Mouse (Mus musculus) adrenal gland (tissue): ENCODE results near the gene Nhlrc2.
"Not testable (repeated sequence)": the region's sequence is repeated elsewhere in the genome, so short reads cannot be mapped to it uniquely, and the experiment has no call there.

ENCODE experiments used
- intact Hi-C: fragments of 180-260 bp; cut with DNase I; formaldehyde crosslinking; loops from one replicate; pipeline ENCODE4 v1.15.1; 2025
- long read RNA-seq, 2 experiments: library from polyadenylated mRNA; unstranded; transcript quantifications; one replicate each; pipeline ENCODE4 v2.0.0; 2020; ENCODE audit warnings: borderline replicate concordance in 1 of 2; ENCODE audit not compliant: insufficient replicate concordance in 1 of 2

Nhlrc2 gene
- long read RNA-seq, experiment 1, full-length matches to known transcripts, result 4 of 13 reads
- long read RNA-seq, experiment 1, partial matches to known transcripts, result 2 of 13 reads
- long read RNA-seq, experiment 1, other reads (novel, unspliced or antisense), result 7 of 13 reads
- long read RNA-seq, experiment 2, full-length matches to known transcripts, result 1 of 13 reads
- long read RNA-seq, experiment 2, partial matches to known transcripts, result 6 of 13 reads
- long read RNA-seq, experiment 2, other reads (novel, unspliced or antisense), result 6 of 13 reads

- intact Hi-C loops, result no loop called here
Observed at GRCm38 (mm10) chr19:56548230-56549032, at the start of gene Nhlrc2. Gene Nhlrc2, plus strand, starts transcription at chr19:56548261.

- intact Hi-C loops, result not testable (repeated sequence)
Observed at GRCm38 (mm10) chr19:56503069-56503468, 45.0 kb upstream of the Nhlrc2 start.

GRCm38 (mm10) chr19:56503525-56503924 lies 44.5 kb upstream of the Nhlrc2 start:
- intact Hi-C loops, result not testable (repeated sequence)

DNA sequence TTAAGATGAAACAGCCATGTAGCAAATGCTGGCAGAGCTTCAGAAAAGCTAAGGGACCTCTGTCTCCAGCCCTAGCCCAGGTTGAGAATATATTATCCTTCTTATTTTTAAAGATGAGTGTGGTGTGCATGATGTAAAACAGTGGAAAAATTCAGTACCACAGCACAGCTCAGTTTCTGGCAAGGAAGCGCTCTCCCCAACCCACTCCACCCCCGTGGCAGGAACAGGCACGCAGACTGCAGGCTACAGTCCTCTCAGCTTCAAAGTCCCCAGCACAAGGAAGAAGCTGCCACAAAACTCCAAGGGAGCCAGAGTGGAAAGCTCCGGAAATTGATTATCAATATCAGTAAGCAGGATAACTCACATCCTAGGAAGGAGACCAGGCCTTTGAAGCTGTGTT lies 36.9 kb upstream of the Nhlrc2 start:
- intact Hi-C loops, result not testable (repeated sequence)

DNA sequence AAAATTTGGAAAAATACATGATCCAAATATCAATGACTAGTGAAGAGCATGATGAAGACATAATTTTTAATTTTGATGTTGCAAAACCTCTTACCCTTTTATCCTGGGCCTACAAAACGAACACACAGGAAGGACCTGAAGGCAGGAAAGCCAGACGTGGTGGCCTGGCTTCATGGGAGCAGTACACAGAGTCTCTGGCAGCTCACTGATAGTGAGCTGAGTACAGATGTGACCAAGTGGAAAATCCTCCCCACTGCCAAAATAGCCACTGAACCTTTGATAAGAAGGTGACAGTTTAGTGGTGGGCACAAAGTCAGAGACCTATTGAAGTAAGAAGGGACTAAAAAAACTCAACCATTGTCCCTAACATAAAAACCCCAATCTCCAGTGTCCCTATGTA lies 34.5 kb upstream of the Nhlrc2 start:
- intact Hi-C loops, result not testable (repeated sequence)

- intact Hi-C loops, result not testable (repeated sequence)
Observed at GRCm38 (mm10) chr19:56519408-56519807, 28.7 kb upstream of the Nhlrc2 start.

DNA sequence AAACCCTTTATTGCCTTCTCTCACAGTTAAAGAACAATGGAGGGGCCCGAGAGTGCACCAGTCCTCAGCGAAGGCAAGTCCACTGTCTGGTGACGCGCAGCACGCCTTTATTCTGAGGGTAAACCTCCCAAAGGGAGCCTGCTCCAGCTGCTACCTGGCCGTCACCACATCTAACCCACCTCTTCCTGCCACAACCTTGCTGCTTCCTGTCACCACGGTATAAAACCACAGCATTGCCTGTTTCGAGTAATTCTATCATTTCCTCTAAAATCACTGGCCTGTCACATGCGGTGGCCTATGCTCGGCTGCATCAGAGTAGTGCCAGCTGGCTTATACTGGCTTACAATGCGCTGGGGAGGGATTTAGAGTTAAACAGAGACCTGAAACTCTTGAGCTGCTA lies 17.5 kb upstream of the Nhlrc2 start:
- intact Hi-C loops, result not testable (repeated sequence)

GRCm38 (mm10) chr19:56531251-56531650 lies 16.8 kb upstream of the Nhlrc2 start:
- intact Hi-C loops, result no loop called here

GRCm38 (mm10) chr19:56533291-56534071 lies 14.6 kb upstream of the Nhlrc2 start:
- intact Hi-C loops, result no loop called here

DNA sequence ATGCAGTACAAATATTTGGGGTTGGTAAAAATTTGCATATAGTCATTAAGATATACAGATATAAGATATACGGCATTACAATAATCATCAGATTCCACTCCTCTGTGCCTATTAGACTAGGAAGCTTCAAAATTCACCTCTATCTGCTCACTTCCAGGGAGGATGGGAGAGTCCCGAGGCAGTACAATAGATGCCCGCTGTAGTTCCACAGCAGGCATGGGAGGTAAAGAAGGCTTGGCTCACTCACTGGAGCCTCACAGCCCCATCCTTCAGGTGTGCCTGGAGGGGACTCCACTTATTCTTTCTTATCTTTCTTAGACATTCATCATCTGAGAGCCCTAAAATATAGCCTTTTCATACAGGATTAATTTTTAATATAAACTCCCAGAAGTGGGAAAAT lies 13.7 kb upstream of the Nhlrc2 start:
- intact Hi-C loops, result no loop called here

- intact Hi-C loops, result no loop called here
Observed at GRCm38 (mm10) chr19:56535064-56535463, 13.0 kb upstream of the Nhlrc2 start.

GRCm38 (mm10) chr19:56535765-56536164 lies 12.3 kb upstream of the Nhlrc2 start:
- intact Hi-C loops, result no loop called here

GRCm38 (mm10) chr19:56543320-56543719 lies 4.7 kb upstream of the Nhlrc2 start:
- intact Hi-C loops, result no loop called here

GRCm38 (mm10) chr19:56544681-56545388 lies 3.2 kb upstream of the Nhlrc2 start:
- intact Hi-C loops, result no loop called here

DNA sequence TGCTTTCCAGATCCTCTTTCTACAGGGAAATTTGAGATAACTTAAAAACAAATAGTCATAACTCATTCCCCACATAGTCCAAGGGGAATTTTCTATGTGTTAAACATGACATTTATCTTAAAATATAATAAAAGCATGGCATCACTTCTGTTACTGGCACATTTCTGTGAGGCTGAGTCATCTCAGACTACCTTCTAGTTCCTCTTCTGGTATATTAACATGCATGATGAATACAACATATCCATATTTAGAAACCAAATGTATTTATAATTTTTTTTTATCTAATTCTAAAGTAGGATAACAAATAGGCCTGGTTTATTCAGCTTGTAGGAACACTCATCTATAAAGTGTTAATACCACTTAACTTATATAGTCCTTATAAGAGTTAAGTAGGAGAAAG lies 2.0 kb upstream of the Nhlrc2 start:
- intact Hi-C loops, result no loop called here

- intact Hi-C loops, result no loop called here
Observed at GRCm38 (mm10) chr19:56547456-56548229, 418 bp upstream of the Nhlrc2 start, which contains the start of gene Dclre1a. Gene Dclre1a, minus strand, starts transcription at chr19:56548222.

DNA sequence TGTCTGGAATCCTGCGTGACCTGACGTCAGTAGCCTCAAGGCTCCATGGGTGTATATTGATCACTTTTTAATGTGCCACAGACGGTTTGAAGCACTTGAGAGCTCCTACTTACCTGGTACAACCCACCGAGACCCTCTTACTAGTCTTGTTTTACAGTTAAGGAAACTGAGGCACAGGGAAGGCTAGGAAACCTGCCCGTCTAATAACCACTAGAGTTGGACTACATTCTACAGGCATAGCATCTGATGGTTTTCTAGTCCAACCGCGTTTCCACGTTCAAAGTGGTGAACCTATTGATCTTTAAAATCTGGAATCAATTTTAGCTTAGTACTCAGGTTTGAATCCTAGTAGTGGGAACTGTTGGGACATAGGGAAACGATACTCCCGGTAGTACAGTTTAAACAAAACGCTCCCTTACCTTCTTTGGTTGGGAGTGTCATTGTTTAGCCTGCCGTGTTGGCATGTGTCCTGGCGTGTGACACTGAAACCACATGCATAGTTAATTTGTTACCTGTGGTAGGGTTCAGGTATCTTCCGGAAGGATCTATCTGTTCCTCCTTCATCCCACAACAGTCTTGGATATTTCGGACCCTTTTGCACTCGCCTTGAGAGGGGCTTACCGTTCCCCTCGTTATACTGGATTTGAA lies 1.1 kb downstream of the Nhlrc2 start:
- intact Hi-C loops, result no loop called here

DNA sequence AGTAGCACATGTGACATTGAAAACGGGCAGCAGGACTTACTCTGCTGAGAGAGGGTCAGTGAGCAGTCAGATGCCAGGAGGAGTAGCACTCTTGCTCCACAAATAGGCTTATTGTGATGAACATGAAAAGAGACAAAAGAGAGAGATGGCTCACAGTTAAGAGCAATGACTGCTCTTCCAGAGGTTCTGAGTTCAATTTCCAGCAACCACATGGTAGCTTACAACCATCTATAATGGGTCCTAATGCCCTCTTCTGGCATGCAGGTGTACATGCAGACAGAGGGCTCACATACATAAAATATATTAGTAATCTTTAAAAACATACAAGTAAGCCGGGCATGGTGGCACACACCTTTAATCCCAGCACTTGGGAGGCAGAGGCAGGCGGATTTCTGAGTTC lies 5.1 kb downstream of the Nhlrc2 start:
- intact Hi-C loops, result no loop called here

GRCm38 (mm10) chr19:56555972-56556371 lies 7.9 kb downstream of the Nhlrc2 start:
- intact Hi-C loops, result no loop called here
